Mouse (Mus musculus) heart, postnatal 0 days (tissue): Measurements from ENCODE around the gene Klhl33.

Experiments
- CTCF ChIP-seq: IDR thresholded peaks from 2 replicates; pipeline ENCODE4 v1.5.1; 2016; ENCODE audit warnings: antibody characterized with exemption, control low read depth, low read depth
- EP300 ChIP-seq: IDR thresholded peaks from 2 replicates; pipeline ENCODE4 v1.6.1; 2016; ENCODE audit warnings: antibody characterized with exemption, low read depth

DNA sequence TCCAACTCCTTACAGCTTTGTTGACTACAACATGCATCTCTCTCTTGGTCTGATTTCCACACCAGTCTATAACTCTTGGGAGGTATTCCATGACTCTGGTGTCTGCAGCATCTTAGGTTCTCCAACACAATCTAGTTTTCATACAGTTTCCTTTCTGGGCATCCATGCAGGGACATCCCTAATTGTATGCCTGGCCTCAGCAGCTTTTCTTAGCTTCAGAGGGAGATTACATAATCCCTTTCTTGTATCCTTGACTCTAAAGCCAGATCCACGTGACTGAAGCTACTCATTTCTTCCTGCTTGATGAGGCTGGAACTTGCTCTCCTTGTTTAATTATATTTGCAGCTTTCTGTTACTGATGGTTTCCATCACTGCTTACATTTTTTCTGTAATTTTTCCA, 39.3 kb upstream of the Klhl33 start:
- TF ChIP-seq EP300 (no peak), CTCF (no peak)
